Mouse (Mus musculus): ENCODE results near the gene Nln.

Gene Nln

DNA sequence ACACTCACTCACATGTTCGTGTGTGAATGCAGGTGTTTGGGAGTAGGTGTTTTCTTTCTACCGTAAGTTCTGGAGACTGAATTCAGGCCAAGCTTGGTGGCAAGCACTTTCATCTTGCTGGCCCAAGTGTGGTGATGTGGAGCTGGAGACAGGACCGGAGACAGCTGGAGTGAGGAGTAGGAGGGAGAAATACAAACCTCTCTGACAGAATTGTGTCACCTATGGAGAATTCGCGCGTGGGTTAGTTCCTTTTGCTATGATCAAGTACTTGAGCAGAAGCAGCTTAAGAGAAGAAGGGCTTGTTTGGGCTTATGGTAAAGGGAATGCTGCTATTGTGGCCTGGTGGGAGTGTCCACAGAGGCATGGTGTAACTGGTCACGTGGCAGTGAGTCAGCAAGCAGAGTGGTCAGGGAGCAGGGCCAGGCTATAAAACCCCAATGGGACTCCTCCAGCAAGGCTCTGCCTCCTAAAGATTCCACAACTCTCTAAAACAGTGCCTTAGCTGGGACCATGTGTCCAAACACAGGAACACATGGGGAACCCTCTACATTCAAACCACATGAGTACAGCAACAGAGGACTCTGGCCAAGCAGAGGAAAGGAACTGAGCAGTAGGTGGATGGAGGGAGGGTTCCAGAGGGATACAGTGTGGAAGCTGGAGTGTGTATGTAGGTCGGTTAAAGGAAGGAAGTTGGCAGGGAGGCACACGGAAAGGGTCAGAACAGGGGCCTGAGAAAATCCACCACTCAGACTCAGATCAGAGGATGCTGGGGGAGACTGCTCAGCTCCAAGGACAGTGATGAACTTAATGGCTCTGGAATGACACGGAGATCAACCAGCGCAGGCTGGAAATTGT lies 14.7 kb downstream of the Nln start:
- peak; percentile 96 for DNase-seq

DNA sequence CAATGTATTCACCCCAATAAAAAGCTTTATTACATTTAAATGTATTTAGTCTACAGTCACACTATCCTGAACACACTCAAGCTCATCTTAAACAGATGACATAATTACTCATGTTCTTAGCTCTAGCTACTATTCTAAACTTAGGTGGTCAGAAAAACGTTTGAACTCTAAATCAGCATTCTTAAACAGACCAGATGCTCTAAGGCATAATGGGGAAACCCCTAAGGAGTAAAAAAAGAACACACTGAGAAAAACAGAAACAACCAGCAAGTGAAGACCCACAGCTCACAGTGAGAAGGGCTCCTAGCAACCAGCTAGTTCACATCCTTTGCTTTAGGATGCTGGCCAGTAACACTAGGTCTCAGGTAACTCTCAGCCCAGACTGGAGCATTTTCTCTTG lies 17.7 kb downstream of the Nln start:
- DNase-seq: no peak

DNA sequence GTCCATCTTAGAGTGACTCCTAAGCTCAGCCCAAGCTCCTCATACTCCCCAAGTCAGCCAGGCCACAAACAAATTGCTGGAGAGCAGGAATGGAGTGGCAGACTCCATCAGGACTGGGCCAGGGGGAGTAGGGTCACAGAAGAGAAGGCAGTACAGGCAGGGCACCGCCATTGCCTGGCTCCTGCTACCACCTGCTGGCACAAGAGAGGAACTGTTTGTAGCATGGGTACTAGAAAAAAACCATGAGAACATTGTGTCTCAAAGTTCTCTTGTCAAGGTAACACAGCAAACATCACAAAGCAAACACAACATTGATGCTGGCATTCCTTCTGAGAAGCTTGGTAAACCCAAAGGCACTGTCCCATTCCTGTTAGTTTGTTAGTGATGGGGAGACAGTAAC lies 20.0 kb downstream of the Nln start:
- DNase-seq: peak; percentile 89

DNA sequence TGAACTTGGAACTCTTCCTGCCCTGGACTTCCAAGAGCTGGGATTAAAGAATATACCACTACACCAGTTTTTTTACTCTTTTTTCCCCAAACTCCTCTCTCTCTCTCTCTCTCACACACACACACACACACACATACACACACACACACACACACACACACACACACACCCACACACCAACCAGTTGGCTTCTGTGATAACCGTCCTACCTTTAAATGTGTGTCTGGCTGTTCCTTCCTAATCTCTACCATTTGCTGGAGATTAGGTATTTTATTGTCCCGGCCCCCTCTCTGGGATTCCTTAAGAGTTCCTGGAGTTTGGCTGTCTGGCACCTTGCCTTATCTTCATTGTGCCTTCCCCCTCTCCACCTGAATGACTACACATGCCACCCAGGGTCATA lies 24.8 kb downstream of the Nln start:
- DNase-seq: no peak

DNA sequence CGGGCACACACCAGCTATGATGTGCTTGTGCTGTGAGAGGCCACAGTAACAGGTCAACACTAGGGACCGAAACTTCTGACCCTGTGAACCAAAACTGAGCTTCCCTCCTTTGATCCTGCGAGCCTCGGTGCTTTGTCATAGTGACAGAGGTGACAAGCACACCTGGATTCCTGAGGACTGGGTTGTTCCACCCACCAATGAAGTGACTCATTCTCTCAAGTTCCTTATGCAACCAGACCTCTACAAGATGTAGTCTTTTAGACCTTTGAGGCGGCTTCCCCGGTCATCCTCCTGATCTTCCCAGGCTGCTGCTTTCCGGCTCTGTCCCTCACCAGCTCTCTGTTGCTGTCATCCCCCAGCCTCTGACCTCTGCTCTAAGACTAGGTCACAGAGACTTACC lies 26.9 kb downstream of the Nln start:
- peak; percentile 86 for DNase-seq

DNA sequence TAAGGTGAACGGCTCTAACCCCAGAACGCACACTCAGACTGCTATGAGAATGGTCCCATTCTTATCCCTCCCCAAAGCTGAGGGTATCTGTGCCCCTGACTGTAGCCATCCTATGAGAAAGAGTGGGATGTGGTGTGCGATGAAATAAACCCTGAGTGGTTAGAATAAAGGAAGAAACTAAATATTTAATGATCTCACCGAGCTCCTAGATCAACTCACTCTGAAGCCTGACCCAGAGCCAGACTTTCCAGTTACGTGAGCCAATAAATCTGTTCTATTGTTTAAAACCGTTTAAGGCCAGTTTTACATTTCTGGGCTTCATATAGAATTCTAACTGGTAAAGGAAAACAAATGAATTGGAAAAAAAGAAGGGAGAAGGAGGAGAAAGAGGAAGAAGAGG lies 32.4 kb downstream of the Nln start:
- DNase-seq: no peak

DNA sequence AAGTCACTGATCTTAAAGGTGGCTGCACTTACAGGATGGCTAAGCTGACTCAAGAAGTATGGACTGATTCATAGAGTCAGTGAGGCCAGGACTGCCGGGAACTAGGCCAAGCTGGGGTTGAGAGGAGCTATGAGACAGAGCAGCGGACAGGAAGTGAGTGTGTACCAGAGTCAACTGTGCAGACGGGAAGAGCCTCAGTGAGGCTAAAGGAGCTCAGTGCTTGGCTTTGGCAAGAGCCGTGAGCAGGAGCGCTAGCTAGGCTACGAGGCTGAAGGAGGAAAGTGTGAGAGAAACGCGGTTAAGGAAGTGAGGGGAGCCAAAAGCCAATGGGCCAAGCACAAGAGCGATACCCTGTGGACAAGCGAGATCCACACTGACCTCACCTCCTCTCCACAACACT lies 34.7 kb downstream of the Nln start:
- peak; percentile 98 for DNase-seq

DNA sequence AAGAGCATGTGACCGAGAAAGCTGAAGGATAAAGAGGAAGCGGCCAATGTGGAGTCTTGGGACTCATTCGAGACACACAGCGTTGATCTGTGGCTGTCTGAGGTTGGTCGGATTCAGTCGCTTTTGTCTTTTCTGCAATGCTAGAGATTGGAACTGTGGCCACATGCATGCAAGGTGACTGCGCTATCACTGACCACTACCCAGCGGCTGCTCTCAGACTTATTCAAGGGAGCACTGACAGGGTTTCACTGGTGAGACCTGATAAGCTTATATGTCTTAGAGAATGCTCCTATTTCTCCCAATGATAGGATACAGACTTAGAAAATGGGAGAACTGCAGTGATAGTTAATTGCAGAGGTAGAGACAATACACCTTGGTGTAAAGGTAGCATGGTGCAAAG lies 35.2 kb downstream of the Nln start:
- DNase-seq: peak; percentile 72

DNA sequence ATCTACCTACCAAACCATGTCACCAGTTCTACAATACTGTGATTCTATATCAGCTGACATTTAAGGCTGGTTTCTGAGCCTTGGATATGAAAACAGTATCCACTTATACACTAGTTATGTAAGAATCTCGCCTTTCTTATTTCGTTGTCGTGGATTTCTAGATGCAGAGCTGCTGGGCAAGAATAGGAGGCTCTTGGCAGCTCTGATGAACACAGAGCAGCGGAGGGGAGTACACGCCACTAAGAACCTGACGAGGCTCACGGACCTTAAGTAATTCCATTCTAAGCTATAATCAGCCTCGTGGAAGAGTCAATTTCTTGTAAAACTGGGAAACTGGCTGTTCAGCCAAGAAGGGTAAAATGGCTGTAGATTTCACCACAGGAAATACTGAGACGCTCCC lies 37.1 kb downstream of the Nln start:
- DNase-seq: no peak

DNA sequence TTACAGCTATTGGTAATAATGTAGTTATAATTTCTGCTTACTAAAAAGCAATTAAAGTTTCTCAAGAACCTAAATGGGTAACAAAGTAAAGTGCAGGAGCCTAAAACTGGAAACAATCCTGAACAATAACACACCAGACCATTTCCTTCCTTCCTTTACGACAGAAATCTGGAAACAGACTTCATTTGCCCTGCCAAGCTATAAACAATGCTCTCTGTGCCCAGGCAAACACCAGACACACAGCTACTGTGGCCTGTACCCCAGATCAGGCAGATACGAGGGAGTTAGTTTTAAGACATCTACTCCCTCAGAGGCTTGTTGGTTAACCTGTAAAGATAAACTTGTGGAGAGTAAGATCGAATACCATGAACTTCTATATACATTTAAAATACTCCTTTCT lies 38.7 kb downstream of the Nln start:
- peak; percentile 91 for DNase-seq

DNA sequence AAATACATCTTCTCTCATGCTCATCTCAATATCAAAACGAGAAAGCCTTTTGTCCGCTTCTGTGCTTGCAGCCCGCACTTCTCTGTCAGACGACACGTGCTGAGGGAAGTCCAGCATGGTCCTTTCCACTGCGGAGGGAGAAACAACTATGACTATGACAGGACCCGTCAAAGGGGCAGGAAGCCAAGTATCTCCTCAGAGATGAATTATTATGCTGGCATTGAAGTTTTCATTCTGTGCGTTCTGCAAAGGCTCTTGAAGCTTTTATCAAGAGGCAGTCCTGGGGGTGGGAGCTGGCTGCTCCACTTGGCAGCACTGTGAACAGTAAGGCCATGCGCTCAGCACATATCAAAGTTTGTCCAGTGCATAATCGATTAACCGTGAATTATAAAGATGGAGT lies 40.2 kb downstream of the Nln start:
- DNase-seq: peak; percentile 64

DNA sequence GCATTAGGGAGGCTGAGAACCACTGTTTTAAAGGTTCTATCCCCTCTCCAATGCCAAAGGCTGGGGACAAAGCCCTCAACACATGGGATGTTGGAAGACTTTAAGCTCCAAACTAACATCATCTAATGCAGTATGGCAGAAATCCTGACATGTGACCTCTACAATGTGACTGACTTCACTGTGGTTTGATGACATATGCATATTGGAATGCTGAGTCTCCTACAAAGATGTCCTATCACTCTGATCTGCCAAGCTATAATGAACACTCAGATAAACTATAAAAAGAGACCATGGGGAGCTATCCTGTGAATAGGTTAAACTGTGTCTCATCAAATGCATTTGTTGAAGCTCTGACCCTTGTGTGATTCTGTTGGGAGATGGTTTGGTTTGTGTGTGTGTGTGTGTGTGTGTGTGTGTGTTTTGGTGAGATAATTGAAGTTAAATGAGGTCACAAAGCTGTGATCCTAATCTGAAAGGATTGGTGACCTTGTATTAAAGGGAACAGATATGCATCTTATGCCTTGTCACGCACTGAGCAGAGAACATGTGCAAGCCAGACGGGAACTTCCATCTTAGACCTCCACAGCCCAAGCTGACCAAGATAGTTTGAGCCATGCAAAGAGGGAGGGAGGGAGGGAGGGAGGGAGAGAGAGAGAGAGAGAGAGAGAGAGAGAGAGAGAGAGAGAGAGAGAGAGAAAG lies 43.6 kb downstream of the Nln start:
- DNase-seq: peak; percentile 28

DNA sequence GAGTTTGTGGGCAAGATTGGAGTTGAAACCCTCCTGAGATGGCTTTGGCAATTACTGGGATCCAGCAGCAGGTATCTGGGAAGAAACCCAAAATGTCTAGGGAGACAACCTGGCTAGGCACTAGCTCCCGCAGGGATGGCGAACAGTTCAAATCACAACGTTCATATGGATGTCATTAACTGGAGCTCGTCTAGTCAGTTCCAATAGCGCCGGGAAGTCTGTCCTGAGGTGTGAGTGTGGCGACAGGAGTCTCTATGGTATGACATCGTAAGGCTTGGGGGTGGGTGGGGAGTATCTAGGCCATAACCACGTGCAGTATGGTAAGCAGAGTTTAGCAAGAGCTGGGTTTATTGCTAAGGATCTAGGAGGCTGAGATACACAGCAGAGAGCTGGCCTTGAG lies 46.4 kb downstream of the Nln start:
- DNase-seq: peak; percentile 61

DNA sequence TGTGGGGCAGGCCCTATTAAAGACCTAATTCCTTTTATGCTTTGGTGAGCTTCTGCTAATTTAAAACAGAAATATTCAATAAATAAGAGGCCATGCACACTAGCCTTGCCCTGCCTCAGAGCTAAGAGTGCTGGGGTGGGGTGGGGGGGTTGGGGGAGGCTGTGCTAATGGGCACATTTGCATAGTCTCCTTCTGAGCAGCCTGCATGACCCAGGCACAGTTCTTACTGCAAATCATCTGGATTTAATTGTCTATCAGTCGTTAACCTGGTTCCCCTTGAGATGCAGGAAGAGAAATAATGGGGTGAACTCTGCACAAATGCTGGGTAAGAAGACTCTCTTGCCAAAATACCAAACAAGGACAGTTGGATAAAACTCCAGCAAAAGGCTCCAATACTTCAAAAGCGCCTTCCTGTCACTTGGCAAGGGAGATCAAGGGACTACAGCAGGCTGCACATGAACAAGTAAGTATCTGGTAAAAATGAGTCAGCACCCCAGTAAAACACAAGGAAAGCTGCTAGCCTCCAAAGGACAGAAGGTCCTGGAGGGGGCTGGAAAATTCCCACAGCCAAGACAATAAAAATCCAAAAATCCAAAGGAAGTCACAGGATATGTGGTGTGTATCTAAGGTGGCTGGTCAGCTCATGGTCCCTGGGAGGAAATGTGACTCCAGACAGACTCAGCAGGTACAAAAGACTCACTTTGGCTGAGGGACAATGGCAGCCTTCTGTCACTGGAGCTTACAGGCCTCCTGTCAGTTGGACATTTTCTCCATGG lies 47.3 kb downstream of the Nln start:
- DNase-seq: peak; percentile 75

DNA sequence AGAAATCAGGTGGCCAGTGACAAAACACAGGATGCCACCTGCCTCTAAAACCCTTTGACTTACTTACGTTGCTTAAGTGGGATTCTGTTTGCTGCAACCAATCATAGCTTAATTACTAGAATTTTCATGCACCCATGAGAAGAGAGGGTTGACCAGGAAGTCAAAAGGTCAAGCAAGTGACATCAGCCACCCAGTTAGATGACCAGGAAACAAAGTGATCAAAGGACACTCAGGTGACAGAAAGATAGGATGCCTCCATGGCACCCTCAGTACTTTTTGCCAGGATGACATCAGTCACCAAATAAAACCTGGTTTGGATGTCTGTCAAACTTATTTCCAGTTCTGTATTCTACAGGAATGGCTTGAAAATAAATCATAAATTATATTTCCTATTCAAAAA lies 49.2 kb downstream of the Nln start:
- DNase-seq: peak; percentile 52

DNA sequence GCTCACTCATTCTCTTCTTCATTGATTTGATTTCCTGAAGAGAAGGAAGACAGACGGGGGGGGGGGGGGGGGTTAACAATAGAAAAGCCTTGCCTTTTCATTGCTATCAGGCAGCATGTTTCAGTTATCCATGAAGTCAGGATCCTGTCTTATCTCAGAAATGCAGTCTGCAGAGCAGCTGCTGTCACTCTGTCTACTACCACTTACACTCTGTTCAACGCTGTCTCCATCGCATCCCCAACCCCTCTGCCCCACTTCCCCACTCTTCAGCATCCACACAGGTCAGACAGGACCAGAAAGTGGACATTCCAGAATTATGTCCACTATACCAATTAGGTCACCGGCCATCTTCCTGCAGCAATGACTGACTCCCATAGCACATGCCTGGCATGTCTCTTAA lies 49.9 kb downstream of the Nln start:
- DNase-seq: peak; percentile 33

DNA sequence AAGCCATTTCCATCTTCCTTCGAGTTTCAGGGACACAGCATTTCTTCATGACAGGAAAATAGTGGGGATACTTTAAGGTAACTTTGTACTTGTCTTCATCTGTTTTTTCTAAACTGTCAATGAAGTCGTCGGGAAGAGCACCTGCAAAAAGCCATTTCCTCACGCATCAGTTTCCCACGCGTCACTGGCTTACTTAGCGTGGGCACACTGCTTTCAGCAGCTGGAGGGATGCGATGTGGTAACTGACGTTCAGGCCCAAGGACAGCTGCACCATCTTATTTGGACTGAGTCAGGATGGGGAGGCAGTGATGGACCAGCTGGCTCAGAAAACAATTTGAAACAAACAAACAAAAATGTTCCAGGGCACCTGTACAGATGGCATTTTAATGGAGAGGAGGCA lies 50.7 kb downstream of the Nln start:
- DNase-seq: peak; percentile 82

DNA sequence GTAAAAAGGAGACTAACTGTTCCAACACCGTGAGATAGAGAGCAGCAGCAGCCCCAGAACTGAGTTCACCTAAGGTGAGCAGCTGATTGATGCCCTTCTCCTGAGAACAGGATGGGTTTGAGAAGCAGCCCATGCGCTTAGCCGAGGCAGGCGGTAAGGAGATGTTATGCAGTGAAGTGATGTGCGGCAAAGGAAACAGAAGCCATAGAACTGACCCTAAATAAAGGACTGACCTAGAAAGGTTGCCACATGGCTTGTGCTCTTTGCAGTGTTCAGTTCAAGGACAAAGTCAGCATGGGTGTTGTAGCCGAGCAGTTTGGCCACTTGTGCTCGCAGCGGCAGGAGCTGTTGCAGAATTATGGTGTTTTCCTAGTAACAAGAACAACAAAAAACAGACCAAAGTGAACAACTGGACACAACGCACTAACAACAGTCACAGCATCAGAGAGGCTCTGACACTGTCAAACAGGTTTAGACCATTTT lies 57.1 kb downstream of the Nln start:
- DNase-seq: peak; percentile 70

DNA sequence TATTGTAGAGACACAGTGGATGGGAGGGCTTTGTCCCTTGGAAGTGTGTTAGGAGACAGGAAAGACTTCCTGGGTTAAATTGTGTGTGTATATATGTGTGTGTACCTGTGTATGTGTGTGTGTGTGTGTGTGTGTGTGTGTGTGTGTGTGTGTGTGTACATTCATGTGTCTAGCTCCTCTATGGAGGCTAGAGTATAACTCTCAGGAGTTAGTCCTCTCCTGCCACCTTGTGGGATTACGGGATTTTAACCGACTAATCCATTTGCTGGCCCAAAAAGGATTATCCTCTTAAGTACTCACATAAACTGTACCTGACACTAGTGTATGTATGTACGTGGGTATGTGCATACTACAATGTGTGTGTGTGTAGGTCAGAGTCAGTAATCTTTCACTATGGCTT lies 60.6 kb downstream of the Nln start:
- DNase-seq: peak; percentile 54

DNA sequence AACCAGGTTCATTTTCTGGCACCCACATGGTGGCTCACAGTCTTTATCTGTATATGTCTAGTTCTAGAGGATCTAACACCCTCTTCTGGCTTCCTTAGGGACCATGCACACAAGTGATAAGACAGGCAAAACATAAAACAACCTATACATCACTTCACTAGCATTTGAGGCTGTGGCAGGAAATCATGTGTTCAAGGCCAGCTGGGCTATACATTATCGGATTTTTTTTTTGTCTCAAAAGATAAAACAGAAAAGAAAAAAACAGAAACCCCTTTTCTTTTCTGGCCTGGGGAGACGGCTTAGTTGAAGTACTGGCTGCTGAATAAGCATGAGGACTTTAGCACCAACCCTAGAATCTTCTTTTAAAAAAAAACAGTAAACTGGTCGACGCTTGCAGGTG lies 64.3 kb downstream of the Nln start:
- no peak for DNase-seq

DNA sequence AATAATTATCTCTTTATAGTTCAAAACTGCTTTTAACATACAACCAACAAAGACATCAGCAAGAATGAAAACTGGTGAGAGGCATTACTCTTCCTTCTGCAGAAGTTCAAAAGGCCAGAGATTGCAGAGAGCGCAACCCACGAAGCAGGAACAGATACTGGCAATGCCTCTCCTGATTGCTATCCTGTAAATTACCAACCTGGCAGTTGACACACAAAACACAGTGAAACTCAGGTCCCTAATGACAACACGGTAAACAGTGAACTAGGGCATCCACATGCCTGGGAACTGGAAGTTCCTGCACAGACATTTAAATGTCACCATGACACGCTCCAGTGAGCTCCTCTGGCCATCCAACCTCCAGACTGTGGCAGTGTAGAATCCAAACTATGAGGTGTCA lies 65.1 kb downstream of the Nln start:
- no peak for DNase-seq

DNA sequence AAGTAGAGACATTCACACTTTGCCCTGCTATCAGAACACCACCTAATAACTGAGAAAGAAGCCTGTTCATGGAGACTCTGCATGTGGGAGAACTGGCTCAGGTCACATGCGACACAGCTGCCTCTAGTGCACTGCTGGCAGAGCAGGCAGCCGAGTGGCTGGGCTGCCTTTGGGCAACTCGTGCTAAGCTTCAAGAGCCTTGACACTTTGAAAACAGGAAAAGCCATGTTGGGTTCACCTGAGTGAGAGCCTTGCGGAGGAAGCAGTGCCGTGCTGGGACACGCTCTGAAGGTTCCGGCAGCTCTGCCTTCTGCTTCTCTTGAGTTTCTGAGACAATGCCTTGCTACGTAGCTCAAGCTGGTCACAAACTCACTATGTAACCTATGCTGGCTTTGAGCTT lies 66.7 kb downstream of the Nln start:
- no peak for DNase-seq

DNA sequence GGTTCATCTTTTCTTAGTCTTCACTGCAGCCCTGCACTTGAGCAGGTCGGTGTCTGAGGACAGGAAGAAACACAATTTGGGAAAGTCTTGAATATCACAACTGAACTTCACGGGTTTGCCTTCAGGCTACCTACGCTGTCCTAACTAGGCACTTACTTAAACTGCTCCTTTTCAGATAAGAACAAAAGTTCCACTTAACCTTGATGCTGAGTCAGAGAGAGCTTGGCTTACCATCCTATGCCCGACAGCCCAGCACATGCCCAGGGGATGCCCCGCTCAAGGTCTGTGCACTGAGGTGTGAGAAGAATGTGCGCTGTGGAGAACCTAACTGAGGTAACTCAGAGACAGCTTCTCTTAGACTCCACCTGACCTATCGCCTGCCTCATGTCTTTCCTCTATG lies 67.9 kb downstream of the Nln start:
- DNase-seq: no peak

DNA sequence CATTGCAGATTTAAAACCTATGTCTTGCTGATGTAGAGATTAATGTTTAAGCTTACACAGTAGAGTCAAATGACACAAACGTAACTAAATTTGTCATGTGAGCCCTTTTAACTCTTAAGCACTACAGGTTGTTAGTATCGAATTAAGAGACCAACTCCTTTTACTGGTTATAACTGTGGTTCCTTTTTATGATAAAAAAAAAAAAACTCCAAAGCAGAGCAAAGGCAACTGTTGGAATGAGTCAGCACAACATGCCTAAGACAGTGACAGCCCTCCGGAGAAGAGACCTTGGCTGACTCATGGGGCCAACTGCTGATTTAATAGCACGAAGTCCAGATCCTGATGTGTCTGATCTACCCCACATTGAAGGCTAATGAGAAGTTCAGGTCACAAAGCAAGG lies 68.5 kb downstream of the Nln start:
- no peak for DNase-seq
